Mouse (Mus musculus) erythroblast, embryonic 14.5 days (primary cell): ENCODE data around the gene Gm45213.

Experiments
- GATA1 ChIP-seq: IDR thresholded peaks from 2 replicates; pipeline ENCODE4 v1.6.1; 2012; ENCODE audit warnings: low read length, inconsistent platforms, mixed read lengths
- TAL1 ChIP-seq: IDR thresholded peaks from 3 replicates; pipeline ENCODE4 v1.6.1; 2012; ENCODE audit warnings: low read length, inconsistent platforms, mixed read lengths

GRCm38 (mm10) chr7:66008892-66009273, 34.5 kb upstream of the Gm45213 start:
- TF ChIP-seq GATA1: no peak
- no peak for TF ChIP-seq TAL1
